Mouse (Mus musculus) ovary, adult 10 weeks (tissue): ENCODE measurements around the gene Kif2c. TPM values are rescaled to one million over a fixed set of nuclear protein-coding genes. Genes with fewer than 3 reads are reported as not detected.

Source experiments
- polyA plus RNA-seq: library from polyadenylated mRNA; stranded (reverse); fragments of 350-450 nt; fragmentation: Illumina TruSeq; extraction: RNeasy Lipid Tissue Mini Kit (QIAGEN cat#74804); gene quantifications from one replicate; pipeline ENCODE4 v1.2.3, GENCODE M21; 2014

The Kif2c gene
- 10.0 TPM for polyA plus RNA-seq

DNA sequence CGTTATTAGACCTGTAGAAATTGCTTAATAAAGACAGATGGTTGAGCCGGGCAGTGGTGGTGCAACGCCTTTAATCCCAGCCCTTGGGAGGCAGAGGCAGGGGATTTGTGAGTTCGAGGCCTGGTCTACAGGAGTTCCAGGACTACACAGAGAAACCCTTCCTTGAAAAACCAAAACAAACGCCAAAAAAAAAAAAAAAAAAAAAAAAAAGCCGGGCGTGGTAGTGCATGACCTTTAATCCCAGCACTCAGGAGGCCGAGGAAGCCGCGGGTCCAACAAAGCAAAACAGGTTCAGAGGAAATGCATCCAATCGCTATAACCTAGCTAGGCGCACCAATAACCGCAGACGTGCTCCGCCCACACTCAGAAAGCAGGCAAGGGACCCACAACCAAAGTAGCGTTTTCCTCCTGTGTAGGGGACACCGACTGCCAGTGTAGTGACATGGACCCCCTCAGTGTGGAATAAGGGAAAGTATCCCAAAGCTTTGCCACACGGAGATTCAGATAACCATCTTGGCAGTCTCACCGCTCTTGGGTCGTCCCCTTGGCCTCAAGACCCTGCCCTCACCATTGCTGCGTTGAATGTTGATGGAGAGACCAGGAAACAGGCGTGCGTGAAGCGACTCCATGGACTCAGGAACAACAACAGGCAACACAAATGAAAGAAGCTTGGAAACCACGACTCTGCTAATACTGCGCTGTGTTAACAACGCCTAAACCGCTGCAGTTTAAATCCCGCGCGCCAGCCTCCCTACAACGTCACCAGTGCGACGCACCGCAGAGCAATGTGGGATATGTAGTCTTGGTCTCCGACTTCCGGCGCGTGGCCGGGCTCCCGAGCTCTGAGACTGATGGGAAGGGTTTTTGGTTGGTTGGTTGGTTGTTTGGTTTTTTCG lies at the start of gene Kif2c:
Kif2c (minus strand) TSS at position 777 of the 896 bp plus-strand sequence.

DNA sequence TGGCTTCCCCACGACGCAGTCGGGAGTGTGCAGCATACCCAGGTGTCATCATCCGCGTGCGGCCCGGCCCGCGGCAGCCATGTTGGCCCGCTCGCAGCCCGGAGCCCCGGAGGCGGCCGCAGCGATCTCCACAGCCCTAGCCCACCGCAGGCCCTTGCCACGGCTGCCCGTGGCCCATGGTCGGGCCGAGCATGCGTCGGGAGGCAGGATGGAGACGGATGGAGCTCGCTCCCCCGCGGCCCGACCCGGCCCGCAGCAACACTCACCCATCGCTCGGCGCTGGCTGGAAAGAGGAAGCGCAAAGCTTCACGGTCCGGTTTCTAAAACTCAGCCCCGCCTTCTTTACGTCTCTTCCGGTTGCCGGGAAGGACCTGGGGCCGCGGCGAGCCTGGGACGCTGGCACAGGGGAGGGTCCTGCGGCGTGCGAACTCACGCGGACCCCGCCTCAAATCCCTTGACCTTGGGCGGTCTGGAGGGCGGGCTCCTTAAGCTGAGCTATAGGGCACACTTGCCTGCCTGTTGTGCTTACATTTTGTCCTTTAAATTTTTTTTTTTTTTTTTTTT lies 26.6 kb downstream of the Kif2c start, which contains the start of gene Rps8:
Rps8 (minus strand) TSS at position 452 of the 564 bp plus-strand sequence.

DNA sequence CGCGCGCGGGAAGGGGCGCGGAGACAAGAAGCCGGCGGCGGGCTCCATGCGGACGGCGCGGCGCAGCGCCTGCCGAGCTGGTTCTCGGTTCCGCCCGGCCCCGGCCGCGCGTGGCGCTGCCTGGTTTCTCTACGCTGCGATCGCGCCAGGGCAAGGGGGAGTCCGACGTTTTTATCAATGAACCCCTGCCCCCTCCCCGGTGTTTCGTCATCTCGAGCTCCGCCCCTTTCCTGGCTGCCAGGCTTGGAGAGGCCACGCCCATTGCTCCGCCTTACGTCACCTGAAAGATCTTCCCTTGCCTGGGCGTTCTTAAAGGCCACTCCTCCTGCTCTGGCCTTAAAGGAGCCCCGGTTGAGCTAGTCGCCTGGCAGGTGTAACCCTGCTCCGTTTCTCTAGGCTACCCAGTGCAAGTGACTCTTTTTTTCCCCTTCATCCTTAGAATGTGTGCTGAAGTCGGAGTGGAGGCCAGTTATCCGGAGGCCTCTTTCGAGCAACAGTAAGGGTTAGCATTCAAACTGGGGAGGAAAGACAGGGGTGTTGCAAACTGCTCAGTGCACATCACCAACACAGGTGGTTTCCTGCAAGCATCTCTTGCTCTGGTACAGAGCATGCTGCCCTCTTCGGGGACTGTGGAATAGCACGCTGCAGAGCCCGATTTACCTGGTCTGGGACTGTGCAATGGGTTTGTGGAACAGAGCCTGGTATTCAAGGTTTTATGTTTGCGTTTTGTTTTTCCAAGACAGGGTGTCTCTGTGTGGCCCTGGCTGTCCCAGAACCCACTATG lies 48.4 kb downstream of the Kif2c start, which contains the start of gene Plk3:
Plk3 (minus strand) TSS at position 147 of the 784 bp plus-strand sequence.

DNA sequence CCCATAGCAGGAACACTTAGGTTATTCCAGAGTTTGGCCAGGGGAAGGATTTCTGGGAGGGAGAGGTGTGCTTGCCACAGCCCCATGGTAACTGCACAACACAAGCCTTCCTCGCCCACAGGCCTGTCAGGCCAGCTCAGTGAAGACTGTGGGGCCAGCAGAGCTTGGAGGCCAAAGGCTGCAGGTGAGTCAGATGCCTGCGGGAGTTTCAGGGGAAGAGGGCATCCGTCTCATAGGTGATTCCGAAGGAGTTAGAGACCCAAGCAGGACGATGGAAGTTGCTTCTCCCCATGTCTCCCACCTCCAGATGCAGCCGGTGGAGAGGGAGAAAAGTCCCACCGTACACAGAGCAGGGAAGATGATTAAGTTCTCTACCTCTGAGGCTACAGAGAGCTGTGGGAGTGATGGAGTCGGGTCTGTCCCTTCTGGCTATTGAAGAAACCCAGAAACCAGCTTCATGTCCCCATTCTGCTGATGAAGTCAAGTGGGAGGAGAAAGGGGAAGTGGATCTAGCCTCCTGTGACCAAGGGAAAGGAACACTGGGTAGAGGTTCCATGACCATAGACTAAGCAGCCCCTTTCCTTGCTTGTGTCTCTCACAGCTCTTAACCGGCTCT lies 55.7 kb downstream of the Kif2c start, which contains the start of gene Tctex1d4:
Tctex1d4 (plus strand) TSS at position 120 of the 616 bp plus-strand sequence.

DNA sequence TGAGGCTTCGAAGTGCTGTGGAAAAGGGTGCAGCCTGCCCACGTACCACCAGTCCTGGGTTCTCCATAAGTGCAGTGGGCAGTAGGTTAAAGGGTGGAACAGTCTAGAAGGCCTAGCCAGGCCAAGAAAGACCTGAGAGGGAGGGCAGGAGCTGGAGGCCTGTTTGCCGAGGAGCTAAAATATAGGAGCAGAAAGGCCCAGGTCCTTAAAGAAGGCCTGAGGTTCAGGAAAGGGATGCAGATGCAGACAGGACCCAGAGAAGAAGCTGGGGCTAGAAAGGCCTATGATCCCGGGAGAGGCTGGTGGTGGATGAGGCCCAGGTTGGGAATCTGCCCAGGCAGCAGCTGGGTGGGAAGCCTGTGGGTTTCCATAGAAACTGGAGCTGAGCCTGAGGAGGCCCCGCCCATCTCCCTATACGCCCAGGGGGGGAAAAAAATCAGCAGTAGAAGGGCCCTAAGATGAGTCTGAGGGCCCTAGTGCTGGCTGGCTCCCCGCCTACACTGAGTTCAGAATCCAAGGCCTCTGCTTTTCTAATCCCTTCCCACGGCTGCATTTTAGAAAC lies 57.0 kb downstream of the Kif2c start, which contains the start of gene Btbd19:
Btbd19 (minus strand) TSS at position 378 of the 562 bp plus-strand sequence.

Other genes with a start within 250 kb of the Kif2c start
- 7.2 TPM for gene Urod, start 188.2 kb downstream of the Kif2c start, polyA plus RNA-seq
- 3.3 TPM for gene Hectd3, start 187.3 kb downstream of the Kif2c start, polyA plus RNA-seq
- 23.5 TPM for gene Eif2b3, start 163.2 kb downstream of the Kif2c start, polyA plus RNA-seq
- gene Ptch2, start 86.6 kb downstream of the Kif2c start, polyA plus RNA-seq = not detected
- 0.54 TPM for gene Btbd19, start 56.9 kb downstream of the Kif2c start, polyA plus RNA-seq
- not detected for gene Tctex1d4, start 55.8 kb downstream of the Kif2c start, polyA plus RNA-seq
- gene Plk3, start 48.7 kb downstream of the Kif2c start, polyA plus RNA-seq = not detected
- 110 TPM for gene Rps8, start 26.4 kb downstream of the Kif2c start, polyA plus RNA-seq
- gene Tmem53, start 69.3 kb upstream of the Kif2c start, polyA plus RNA-seq = not detected
- gene Armh1, start 69.5 kb upstream of the Kif2c start, polyA plus RNA-seq = 0.88 TPM